Mouse (Mus musculus) forebrain, embryonic 12.5 days (tissue): ENCODE measurements at regions not wholly inside any gene's neighbourhood (a gene's known extent, or its start where the extent isn't known, plus 50 kb on each side); places are given as distances from the start of the nearest gene placed in this dataset.
"Not testable (repeated sequence)": the region's sequence is repeated elsewhere in the genome, so short reads cannot be mapped to it uniquely, and the experiment has no call there.

Source experiments
- ATAC-seq: fragments of 200-750 bp; cut with Nextera tagmentation; 2 replicates; pipeline ENCODE4 v1.8.0; 2017; ENCODE audit warnings: moderate TSS enrichment; ENCODE audit not compliant: low FRiP score
- H3K27ac ChIP-seq: fragments of 300-500 bp; sonication (generic); 2 replicates; pipeline ENCODE4 v1.5.1; 2016; ENCODE audit warnings: mild to moderate bottlenecking
- H3K27me3 ChIP-seq: fragments of 300-500 bp; sonication (generic); 2 replicates; pipeline ENCODE4 v1.6.1; 2016; ENCODE audit warnings: mild to moderate bottlenecking
- H3K36me3 ChIP-seq: fragments of 300-500 bp; sonication (generic); replicated peaks from 2 replicates; pipeline ENCODE4 v1.6.1; 2016; ENCODE audit warnings: mild to moderate bottlenecking
- H3K4me1 ChIP-seq: fragments of 300-500 bp; sonication (generic); 2 replicates; pipeline ENCODE4 v1.6.1; 2016
- H3K4me2 ChIP-seq: fragments of 300-500 bp; sonication (generic); 2 replicates; pipeline ENCODE4 v1.6.1; 2016; ENCODE audit warnings: mild to moderate bottlenecking, moderate library complexity
- H3K4me3 ChIP-seq: fragments of 300-500 bp; sonication (generic); replicated peaks from 2 replicates; pipeline ENCODE4 v1.5.1; 2016; ENCODE audit warnings: mild to moderate bottlenecking
- H3K9ac ChIP-seq: fragments of 300-500 bp; sonication (generic); 2 replicates; pipeline ENCODE4 v1.6.1; 2016; ENCODE audit warnings: mild to moderate bottlenecking
- H3K9me3 ChIP-seq: fragments of 300-500 bp; sonication (generic); 2 replicates; pipeline ENCODE4 v1.6.1; 2016
- WGBS: fragments of 180-500 bp; shearing (Covaris S2); methylation state at CpG from one replicate; pipeline ENCODE4 v1.1.7; 2016; 5-methylcytosine and 5-hydroxymethylcytosine counted together

GRCm38 (mm10) chr5:76081379-76081778 is 58.7 kb upstream of the Srd5a3 start:
- H3K27ac ChIP-seq, H3K9ac ChIP-seq, H3K36me3 ChIP-seq, H3K9me3 ChIP-seq, H3K4me3 ChIP-seq, H3K4me1 ChIP-seq, H3K27me3 ChIP-seq, H3K4me2 ChIP-seq, ATAC-seq: not testable (repeated sequence)
- 88% methylated on average over 2 of the region's 2 CpGs for WGBS

DNA sequence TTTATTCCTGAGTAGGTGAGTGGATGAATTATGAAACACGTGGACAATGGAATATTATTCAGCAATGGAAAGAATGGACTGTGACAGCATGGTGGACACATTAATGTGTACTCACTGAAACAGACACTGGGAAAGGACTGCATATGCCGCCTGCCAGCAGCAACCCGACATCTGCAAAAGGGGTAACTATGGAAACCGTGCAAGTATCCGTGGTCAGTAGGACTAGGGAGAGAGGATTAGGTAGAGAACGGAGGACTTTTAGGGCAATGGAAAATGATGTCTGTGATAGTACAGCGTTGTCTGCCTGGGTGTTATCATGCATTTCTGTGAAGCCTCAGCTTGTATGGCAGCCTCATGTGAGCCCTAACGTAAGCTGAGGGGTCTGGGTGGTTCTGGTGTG is 59.6 kb upstream of the Srd5a3 start:
- Histone ChIP-seq H3K4me1 (peaks cover 10% of the 10 kb centered on the region), H3K9me3 (no peaks in the 10 kb centered on the region), H3K27ac (no peak overlapping the region), H3K4me2 (no peak overlapping the region), H3K4me3 (no peak overlapping the region), H3K9ac (no peak overlapping the region), H3K36me3 (no peaks in the 10 kb centered on the region), H3K27me3 (no peaks in the 10 kb centered on the region)
- no peak for ATAC-seq
- 67% methylated on average over 8 of the region's 8 CpGs for WGBS

DNA sequence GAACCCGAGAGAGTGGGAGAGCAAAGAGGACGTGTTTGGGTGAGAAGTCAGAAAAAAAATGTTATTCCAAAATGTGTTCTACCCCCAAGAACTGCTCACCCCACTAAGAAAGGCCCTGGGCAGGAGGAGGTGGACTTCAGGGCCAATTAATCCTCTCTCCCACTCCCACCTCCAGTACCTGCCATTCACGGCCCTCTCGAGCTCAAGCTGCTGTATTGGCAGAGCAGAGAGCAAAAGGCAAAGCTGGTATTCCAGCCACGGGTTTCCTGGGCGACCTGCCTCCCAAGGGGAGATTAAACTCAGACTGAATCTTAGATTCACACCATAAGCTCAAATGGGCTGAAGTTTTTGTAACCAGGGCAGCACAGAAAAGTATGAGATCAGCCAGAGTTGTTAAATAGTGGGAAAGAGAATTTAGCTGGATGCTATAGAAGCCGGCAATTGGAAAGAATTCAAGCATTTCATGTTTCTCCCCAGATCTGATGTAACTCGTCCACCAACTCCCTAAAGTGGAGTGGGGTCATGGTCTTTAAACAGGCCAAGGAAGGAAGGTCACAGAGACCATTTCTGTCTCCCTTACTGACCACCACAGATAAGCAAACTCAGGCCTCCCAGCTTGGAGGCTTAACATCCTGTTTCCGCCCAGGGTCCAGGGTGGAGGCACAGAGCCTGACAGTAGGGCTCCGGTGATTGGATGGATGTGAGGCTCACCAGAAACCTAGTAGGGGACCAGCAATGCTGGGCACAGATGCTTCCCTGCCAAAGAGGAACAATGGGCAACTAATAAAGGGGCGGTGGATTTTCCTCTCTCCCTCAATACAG is 60.7 kb upstream of the Srd5a3 start:
- H3K36me3 ChIP-seq: no peaks in the 10 kb centered on the region
- no peak for ATAC-seq
- H3K27me3 ChIP-seq: no peaks in the 10 kb centered on the region; the same call in 1 of the 2 replicates
- H3K9me3 ChIP-seq: no peaks in the 10 kb centered on the region
- WGBS: 66% methylated on average over 11 of the region's 11 CpGs
- no peak overlapping the region for H3K4me3 ChIP-seq
- H3K4me1 ChIP-seq: peaks cover 15% of the 10 kb centered on the region
- no peak overlapping the region for H3K9ac ChIP-seq
- H3K27ac ChIP-seq: no peak overlapping the region
- H3K4me2 ChIP-seq: no peak overlapping the region

GRCm38 (mm10) chr5:76078485-76078884 is 61.6 kb upstream of the Srd5a3 start:
- no peaks in the 10 kb centered on the region for H3K36me3 ChIP-seq
- no peaks in the 10 kb centered on the region for H3K9me3 ChIP-seq
- ATAC-seq: no peak
- H3K4me2 ChIP-seq: no peak overlapping the region
- no peak overlapping the region for H3K4me3 ChIP-seq
- 100% methylated on average over 1 of the region's 1 CpGs for WGBS
- no peaks in the 10 kb centered on the region; the same call in 1 of the 2 replicates for H3K27me3 ChIP-seq
- H3K9ac ChIP-seq: no peak overlapping the region
- H3K27ac ChIP-seq: no peak overlapping the region
- H3K4me1 ChIP-seq: peaks cover 15% of the 10 kb centered on the region

GRCm38 (mm10) chr5:76076283-76076682 is 63.8 kb upstream of the Srd5a3 start:
- H3K4me3 ChIP-seq: no peak overlapping the region
- no peak overlapping the region for H3K4me2 ChIP-seq
- H3K27ac ChIP-seq: no peak overlapping the region
- WGBS: 91% methylated on average over 7 of the region's 7 CpGs
- no peak for ATAC-seq
- no peaks in the 10 kb centered on the region for H3K9me3 ChIP-seq
- no peak overlapping the region for H3K9ac ChIP-seq
- peaks cover 15% of the 10 kb centered on the region for H3K4me1 ChIP-seq
- no peaks in the 10 kb centered on the region for H3K36me3 ChIP-seq
- H3K27me3 ChIP-seq: no peaks in the 10 kb centered on the region; the same call in 1 of the 2 replicates

DNA sequence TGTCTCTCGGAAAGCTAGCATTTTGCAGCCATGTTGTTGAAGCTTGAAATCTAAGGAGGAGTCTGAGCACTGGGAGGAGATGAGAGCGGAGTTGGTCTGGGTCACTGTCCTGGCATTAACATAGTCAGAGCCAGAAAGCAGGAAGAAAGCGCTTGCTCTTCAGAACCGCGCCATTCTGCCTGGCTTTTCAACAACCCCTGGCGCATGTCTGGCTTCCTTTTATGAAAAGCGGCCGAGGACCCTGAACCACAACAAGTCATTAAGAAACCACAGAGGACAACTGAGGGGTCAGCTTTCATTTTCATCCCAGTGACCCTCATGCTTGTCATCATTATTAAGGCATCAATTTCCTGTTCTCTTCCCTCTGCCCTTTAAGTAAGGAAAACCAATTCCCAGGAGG is 64.7 kb upstream of the Srd5a3 start:
- H3K4me3 ChIP-seq: no peak overlapping the region
- no peaks in the 10 kb centered on the region for H3K36me3 ChIP-seq
- no peaks in the 10 kb centered on the region; the same call in 1 of the 2 replicates for H3K27me3 ChIP-seq
- H3K9me3 ChIP-seq: no peaks in the 10 kb centered on the region
- ATAC-seq: no peak
- 22% methylated on average over 8 of the region's 8 CpGs for WGBS
- H3K4me1 ChIP-seq: peaks cover 12% of the 10 kb centered on the region
- H3K4me2 ChIP-seq: peak overlapping the region; percentile 24; the same call in 1 of the 2 replicates
- no peak overlapping the region for H3K27ac ChIP-seq
- no peak overlapping the region for H3K9ac ChIP-seq

- no peaks in the 10 kb centered on the region for H3K27me3 ChIP-seq
- WGBS: 34% methylated on average over 3 of the region's 3 CpGs
Measured at GRCm38 (mm10) chr5:76067881-76068280, 72.2 kb upstream of the Srd5a3 start.

GRCm38 (mm10) chr5:76067231-76067630 is 72.8 kb upstream of the Srd5a3 start:
- Histone ChIP-seq H3K36me3 (no peaks in the 10 kb centered on the region), H3K4me1 (no peaks in the 10 kb centered on the region), H3K4me3 (no peak overlapping the region), H3K4me2 (no peak overlapping the region), H3K27me3 (no peaks in the 10 kb centered on the region), H3K9me3 (no peaks in the 10 kb centered on the region), H3K27ac (no peak overlapping the region), H3K9ac (no peak overlapping the region)
- ATAC-seq: no peak
- 88% methylated on average over 10 of the region's 10 CpGs for WGBS

More at GRCm38 (mm10) chr5:76067881-76068280, 72.2 kb upstream of the Srd5a3 start:
- Histone ChIP-seq H3K36me3 (no peaks in the 10 kb centered on the region), H3K27ac (no peak overlapping the region), H3K4me3 (no peak overlapping the region), H3K4me2 (no peak overlapping the region), H3K9ac (no peak overlapping the region), H3K9me3 (no peaks in the 10 kb centered on the region), H3K4me1 (no peaks in the 10 kb centered on the region)
- no peak for ATAC-seq

DNA sequence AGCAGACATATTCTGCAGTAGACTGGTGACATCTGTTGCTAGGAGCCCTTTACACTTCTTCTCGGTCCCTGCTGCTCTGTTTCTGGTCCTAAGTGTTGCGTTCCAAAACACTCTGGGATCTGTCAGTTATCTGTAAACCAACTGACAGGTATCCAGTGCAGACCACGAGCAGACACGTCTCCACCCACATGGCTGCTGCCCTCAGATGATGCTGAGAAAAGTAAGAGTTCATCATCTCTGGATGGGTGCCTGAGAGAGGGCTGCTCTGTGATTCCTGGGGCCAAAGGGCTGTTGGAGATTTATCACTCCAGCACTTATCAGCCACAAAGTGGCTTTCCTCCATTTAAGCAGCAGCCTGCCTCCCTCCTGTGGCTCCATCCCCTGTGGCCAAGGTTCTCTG is 74.3 kb upstream of the Srd5a3 start:
- H3K4me2 ChIP-seq: no peak overlapping the region
- no peaks in the 10 kb centered on the region for H3K27me3 ChIP-seq
- H3K9me3 ChIP-seq: no peaks in the 10 kb centered on the region
- no peak overlapping the region for H3K4me3 ChIP-seq
- no peak overlapping the region for H3K9ac ChIP-seq
- H3K4me1 ChIP-seq: no peaks in the 10 kb centered on the region
- no peaks in the 10 kb centered on the region for H3K36me3 ChIP-seq
- H3K27ac ChIP-seq: no peak overlapping the region
- no peak for ATAC-seq
- WGBS: 76% methylated on average over 4 of the region's 4 CpGs

DNA sequence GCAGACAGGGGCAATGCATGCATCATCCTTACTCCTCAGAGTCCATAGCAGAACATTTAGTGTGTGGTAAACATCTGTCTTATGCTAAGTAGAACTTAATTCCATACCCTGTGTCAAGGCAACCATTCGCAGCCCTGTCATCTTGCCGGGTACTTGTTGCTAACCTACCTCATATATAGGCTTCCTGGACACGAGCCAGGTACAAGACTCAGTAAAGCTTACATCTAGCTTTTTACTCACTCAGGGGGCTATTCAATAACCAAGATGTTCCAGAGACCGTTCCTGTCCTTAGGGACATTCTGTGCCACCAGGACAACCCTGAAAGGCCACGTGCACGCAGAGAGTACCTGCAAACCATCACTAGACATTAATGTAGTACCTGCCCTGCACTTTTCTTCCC is 74.8 kb upstream of the Srd5a3 start:
- WGBS: 82% methylated on average over 6 of the region's 6 CpGs
- Histone ChIP-seq H3K9ac (no peak overlapping the region), H3K4me1 (no peaks in the 10 kb centered on the region), H3K27me3 (no peaks in the 10 kb centered on the region), H3K4me3 (no peak overlapping the region), H3K4me2 (no peak overlapping the region), H3K27ac (no peak overlapping the region), H3K36me3 (no peaks in the 10 kb centered on the region), H3K9me3 (no peaks in the 10 kb centered on the region)
- no peak for ATAC-seq

GRCm38 (mm10) chr5:76064686-76065085 is 75.4 kb upstream of the Srd5a3 start:
- Histone ChIP-seq H3K4me3 (no peak overlapping the region), H3K4me2 (no peak overlapping the region), H3K27me3 (no peaks in the 10 kb centered on the region), H3K9me3 (no peaks in the 10 kb centered on the region), H3K4me1 (no peaks in the 10 kb centered on the region), H3K9ac (no peak overlapping the region), H3K27ac (no peak overlapping the region), H3K36me3 (no peaks in the 10 kb centered on the region)
- WGBS: 81% methylated on average over 5 of the region's 5 CpGs
- ATAC-seq: no peak

- Histone ChIP-seq H3K27ac (no peak overlapping the region), H3K36me3 (no peaks in the 10 kb centered on the region), H3K4me2 (no peak overlapping the region), H3K27me3 (no peaks in the 10 kb centered on the region), H3K9me3 (no peaks in the 10 kb centered on the region), H3K4me3 (no peak overlapping the region), H3K9ac (no peak overlapping the region), H3K4me1 (no peaks in the 10 kb centered on the region)
- WGBS: 70% methylated on average over 6 of the region's 6 CpGs
- ATAC-seq: no peak
Measured at GRCm38 (mm10) chr5:76063473-76063872, 76.6 kb upstream of the Srd5a3 start.

DNA sequence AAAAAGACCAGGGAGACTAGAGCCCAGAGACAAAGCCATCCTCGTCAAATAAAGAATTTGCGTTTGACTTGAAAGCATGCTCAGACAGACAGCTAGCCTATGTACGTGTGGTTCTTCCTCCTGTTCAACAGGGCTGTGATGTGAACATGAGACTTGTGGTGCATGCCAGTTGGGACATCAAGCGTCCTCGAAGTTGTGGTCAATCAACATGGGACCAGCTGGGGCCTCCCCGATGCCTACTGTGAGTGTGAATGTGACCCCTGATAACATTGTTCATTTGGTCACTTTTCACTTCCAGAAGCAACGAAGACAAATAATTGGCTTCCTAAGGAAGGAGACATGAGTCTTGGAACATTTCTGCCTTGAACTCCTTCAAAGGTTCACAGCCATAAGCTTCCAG is 79.8 kb upstream of the Kdr start:
- Histone ChIP-seq H3K9me3 (no peaks in the 10 kb centered on the region), H3K36me3 (no peaks in the 10 kb centered on the region), H3K4me1 (no peaks in the 10 kb centered on the region), H3K9ac (no peak overlapping the region), H3K27ac (no peak overlapping the region), H3K27me3 (no peaks in the 10 kb centered on the region), H3K4me2 (no peak overlapping the region), H3K4me3 (no peak overlapping the region)
- ATAC-seq: no peak
- WGBS: 73% methylated on average over 7 of the region's 7 CpGs
